22 mouse cellular contexts compared by ENCODE assay signal in genomic region chr13:85278951-85279350, GRCm38 (mm10).
"Had no signal": no experiment of that assay in that cellular context is flagged by ENCODE, and none has a peak within 500 bp of the region (broad histone marks: within the 10 kb centered on the region; RNA-seq: fewer than 3 reads in every experiment).

No protein-coding gene starts in this region.

- H3K9ac ChIP-seq: kidney, embryonic 15.5 days; limb, embryonic 13.5 days; liver, embryonic 12.5 days; liver, embryonic 15.5 days; lung, embryonic 15.5 days; midbrain, embryonic 12.5 days; neural tube, embryonic 13.5 days; stomach, embryonic 15.5 days had no signal

- H3K9me3 ChIP-seq: kidney, embryonic 15.5 days; limb, embryonic 13.5 days; liver, embryonic 12.5 days; liver, embryonic 15.5 days; lung, embryonic 15.5 days; midbrain, embryonic 12.5 days; neural tube, embryonic 13.5 days; stomach, embryonic 15.5 days had no signal

- H3K4me2 ChIP-seq: kidney, embryonic 15.5 days; limb, embryonic 13.5 days; liver, embryonic 12.5 days; liver, embryonic 15.5 days; lung, embryonic 15.5 days; midbrain, embryonic 12.5 days; neural tube, embryonic 13.5 days; stomach, embryonic 15.5 days had no signal

- H3K4me1 ChIP-seq: kidney, embryonic 15.5 days; limb, embryonic 13.5 days; lung, embryonic 15.5 days; midbrain, embryonic 12.5 days; stomach, embryonic 15.5 days had no signal

- DNase-seq: kidney, adult 8-10 months; kidney, postnatal 10 days; kidney, postnatal 36 days; layer of hippocampus, postnatal 36 days; left cerebral cortex, postnatal 4 days; liver; lung, postnatal 10 days; retina, postnatal 1 day; right cerebral cortex, postnatal 25 days; spleen, adult 18-20 months; thymus, postnatal 36 days had no signal

- H3K27me3 ChIP-seq: kidney, embryonic 15.5 days; limb, embryonic 13.5 days; liver, embryonic 12.5 days; liver, embryonic 15.5 days; lung, embryonic 15.5 days; midbrain, embryonic 12.5 days; neural tube, embryonic 13.5 days; stomach, embryonic 15.5 days had no signal

- H3K27ac ChIP-seq: kidney, embryonic 15.5 days; left cerebral cortex, adult 2 months; limb, embryonic 13.5 days; liver, embryonic 12.5 days; liver, embryonic 15.5 days; lung, embryonic 15.5 days; midbrain, embryonic 12.5 days; neural tube, embryonic 13.5 days; stomach, embryonic 15.5 days had no signal

- H3K4me3 ChIP-seq: kidney, embryonic 15.5 days; left cerebral cortex, adult 2 months; limb, embryonic 13.5 days; liver, embryonic 12.5 days; liver, embryonic 15.5 days; lung, embryonic 15.5 days; midbrain, embryonic 12.5 days; myocyte; neural tube, embryonic 13.5 days; stomach, embryonic 15.5 days had no signal

- H3K36me3 ChIP-seq: kidney, embryonic 15.5 days; limb, embryonic 13.5 days; liver, embryonic 12.5 days; liver, embryonic 15.5 days; lung, embryonic 15.5 days; midbrain, embryonic 12.5 days; neural tube, embryonic 13.5 days; stomach, embryonic 15.5 days had no signal

- ATAC-seq: liver, embryonic 12.5 days; midbrain, embryonic 16.5 days had no signal
